Mouse (Mus musculus) kidney, adult 8-10 months (tissue): ENCODE measurements at regions not wholly inside any gene's neighbourhood (a gene's known extent, or its start where the extent isn't known, plus 50 kb on each side); places are given as distances from the start of the nearest gene placed in this dataset.

Source experiments
- DNase-seq, 2 experiments: peaks; one replicate each; pipeline ENCODE4 v3.0.0; 2022

DNA sequence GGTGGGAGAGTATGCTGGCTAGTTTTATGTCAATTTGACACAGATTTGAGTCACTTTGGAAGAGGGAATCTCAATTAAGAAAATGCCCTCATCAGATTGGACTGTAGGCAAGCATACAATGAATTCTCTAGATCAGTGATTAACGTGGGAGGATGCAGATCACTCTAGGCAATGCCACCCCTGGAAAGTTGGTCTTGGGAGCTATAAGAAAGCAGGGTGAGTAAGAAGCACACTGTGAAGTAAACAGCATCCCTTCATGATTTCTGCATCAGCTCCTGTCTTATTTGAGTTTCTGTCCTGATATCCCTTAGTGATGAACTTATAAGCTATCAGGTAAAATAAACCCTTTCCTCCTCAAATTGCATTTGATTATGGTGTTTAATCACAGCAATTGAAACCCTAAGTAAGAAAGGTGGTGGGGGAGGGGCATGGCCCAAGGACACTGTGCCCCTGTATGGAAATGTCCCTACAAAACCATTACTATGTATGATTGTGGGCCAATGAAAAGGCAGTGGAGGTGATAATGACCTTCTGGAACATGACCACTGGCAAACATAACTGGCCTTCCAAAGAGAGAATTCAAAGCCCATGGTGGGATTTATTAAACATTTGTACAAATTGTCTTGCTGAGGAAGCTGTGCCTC lies 640.3 kb upstream of the Vstm2b start:
- peak in 1 of 2 experiments; percentile 12 for DNase-seq

DNA sequence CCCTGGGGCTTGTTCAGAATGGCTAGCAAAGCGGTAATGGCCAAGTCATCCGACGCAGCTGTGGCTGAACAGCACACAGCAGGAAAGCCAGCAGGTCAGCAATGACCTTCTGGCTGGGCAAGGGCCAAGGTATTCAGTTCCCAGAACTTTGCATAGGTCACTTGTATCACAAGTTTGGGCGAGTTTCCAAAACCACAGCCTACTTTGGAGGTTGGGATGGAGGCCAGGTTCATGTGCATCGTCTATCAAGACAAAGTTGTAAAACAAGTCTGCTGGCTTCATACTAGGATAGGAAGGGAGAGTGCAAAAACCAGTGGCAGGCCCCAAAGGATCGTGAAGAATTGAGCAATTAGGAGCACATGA lies 639.8 kb upstream of the Vstm2b start:
- peak; percentile 86 to 92 for DNase-seq

DNA sequence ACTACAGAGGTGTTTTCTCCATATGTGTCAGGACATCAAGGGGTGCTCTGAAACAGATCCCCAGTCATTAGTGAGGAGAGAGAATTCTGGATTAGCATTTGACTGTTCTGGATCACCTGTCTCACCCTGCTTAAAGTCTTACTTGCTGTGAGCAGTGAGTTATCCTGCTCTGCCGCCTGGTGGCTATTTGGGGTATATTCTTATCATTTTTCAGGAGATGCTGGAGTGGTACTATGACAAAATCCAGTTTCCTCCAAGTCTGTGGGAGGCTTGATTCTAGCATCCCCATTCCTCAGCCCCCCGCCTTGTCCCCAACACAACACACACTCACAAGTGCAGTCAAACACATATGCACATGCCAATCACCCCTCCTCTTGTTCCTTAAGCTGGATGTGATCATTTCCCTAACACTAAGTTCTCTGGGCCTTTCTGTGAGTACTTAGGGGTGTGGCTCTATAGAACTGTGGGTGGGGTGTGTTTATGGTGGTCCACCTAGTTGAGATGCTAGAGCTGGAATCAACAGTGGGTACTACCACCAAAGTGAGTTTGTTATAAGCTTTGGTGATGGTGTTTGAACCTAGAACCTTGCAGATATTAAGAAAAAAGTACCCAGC lies 624.6 kb upstream of the Vstm2b start:
- DNase-seq = peak; percentile 59 to 76

DNA sequence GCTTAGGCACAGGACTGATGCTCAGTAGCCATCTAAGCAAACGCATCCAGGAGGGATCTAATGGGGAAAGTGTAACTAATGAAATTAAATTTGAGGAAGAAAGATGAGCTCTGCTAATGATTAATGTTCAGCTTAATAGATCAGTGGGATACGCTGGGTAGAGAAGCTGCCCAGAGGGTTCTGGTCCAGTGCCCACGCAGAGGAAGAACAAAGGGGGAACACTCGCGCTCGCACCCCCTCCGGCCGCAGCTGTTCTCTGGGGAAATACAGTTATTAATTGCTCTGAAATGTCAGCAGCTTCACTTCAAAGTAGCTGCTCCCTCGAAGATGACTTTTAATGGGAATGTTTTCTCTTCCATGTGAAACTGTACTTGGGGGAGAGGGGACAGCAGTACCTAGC lies 623.0 kb upstream of the Vstm2b start:
- no peak for DNase-seq

DNA sequence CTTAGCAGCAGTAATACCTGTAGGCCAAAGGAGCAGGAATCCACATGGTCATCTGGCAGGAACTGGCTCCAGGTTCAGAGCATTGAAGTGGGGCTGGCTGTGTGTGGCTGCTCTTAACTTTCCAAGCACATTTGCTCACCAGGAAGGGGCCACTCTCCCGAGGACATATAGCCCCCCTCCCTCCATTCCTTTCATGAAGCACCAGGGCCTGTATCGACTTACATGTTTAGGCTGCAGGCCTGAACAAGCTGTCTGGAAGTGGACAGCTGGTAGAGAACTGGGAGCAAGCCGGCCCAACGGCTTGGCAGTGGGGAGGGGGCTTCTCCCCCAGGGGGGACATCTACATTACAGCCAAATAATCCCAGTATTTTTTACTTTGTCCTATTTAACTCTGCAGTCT lies 622.5 kb upstream of the Vstm2b start:
- DNase-seq = no peak

DNA sequence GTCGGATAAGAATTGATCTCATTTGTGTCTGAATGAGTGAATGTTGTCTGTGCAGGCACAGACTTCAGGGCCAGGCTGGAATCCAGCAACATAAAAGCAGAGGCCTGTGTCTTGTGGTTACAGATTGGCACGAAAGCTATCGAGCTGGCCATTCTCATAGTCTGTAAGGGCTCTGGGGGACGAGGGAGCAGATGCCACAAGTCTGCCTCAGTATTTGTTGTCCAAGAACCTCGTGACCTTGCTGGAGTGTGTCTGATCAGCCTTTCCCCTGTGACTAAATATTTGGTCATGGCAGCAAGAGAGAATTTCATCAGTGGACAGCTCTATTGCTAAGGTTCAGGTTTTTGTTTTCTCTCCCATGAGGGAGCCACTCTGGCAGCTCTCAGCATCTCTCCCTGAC lies 622.0 kb upstream of the Vstm2b start:
- no peak for DNase-seq

GRCm38 (mm10) chr7:40290166-40290565 lies 608.0 kb upstream of the Vstm2b start:
- DNase-seq = no peak

GRCm38 (mm10) chr7:40310558-40310957 lies 587.6 kb upstream of the Vstm2b start:
- DNase-seq = peak in 1 of 2 experiments; percentile 34

DNA sequence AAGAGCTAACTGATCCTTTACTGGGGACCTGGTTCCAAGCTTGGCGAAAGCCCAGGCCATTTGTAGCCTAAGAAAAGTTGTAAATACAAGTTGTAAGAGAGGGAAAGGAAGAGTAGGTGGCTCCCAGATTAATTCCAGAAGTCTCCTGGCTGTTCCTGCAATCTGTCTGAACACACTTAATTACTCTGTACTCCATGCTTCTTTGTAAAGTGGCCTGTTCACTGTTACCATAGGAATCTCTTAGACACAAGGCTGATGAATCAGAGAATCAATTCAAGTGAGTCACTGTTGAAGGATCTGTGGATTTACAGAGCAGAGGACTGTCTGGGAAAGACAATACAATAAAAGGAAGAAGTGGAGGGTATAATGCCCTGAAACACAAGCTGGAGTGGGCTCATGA lies 577.0 kb upstream of the Vstm2b start:
- DNase-seq = no peak

GRCm38 (mm10) chr7:40325188-40325705 lies 572.9 kb upstream of the Vstm2b start:
- DNase-seq = no peak

- DNase-seq = peak; percentile 48 to 58
These were observed 565.7 kb upstream of the Vstm2b start for GRCm38 (mm10) chr7:40332455-40332854.

DNA sequence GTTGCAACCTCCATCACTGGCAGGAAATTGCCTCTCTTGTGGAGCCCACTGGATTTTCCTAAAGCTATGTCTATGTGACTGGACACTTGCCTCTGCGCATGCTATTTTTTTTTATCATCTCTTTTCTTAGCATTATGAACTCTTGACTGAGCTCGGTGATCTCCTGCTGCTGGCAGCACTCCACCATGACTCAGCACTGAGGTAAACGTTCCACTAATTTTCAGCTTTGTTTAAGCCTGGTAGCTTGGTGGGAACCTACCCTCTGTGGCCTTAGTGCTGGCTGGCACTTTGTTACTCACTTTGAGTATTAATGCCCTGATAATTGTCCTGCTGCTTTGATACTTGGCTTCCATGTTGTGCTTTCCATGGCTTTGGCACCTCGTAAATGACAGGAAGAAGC lies 545.8 kb upstream of the Vstm2b start:
- DNase-seq = peak in 1 of 2 experiments; percentile 3

GRCm38 (mm10) chr7:40362719-40363118 lies 535.4 kb upstream of the Vstm2b start:
- no peak for DNase-seq

DNA sequence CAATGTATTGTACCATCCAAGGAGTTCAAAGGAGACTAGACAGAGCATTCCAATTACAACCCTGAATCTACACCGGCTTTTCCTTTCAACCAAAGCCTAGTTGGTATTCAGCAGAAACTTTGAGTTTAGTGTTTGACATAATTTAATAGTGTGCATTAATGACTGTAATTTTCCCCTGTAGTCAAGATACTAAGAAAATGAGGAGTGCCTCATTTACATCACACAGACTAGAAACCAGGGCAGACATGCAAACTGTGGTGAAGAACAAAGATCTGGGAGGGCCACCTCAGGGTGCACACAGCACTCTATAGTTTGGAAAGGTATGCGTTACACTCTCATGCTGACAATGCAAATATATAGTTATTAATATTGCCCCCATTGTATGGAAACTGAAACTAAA lies 525.4 kb upstream of the Vstm2b start:
- DNase-seq = no peak

DNA sequence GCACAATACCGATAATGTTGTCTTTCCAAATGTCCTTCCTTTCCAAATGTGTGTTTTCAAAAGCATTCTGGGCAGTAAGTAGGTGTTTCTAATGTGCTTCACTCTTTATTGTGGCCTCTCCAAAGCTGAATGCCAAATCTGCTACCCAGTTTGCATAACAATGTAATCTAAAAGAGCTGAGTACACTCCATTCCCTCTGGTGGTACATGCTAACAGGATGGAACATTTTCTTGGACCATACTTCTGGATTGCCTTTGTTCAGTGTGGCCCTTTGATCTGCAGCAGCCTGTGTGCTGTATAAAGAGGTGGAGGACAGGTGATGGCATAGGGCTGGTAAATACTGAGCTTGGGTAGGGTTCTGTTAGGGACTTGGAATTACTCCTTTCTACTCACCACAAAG lies 520.3 kb upstream of the Vstm2b start:
- no peak for DNase-seq

DNA sequence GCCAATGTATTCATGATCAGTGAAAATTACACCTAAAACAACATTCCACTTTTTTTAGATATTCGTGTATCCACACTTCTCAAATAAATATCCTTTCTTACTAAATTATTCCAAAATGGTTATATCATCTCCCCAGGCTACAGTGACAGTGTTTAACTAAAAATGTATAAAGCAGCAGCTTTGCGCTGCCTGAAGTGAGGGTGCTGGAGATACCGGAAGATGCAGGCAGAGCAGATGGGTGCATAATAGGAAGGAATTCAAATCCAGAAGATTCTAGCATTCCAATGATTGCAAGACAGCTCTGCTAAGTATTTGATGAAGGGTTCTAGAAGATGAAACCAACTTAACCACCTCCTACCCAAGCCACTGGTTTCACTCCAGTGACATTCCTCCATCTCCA lies 516.9 kb upstream of the Vstm2b start:
- DNase-seq = no peak

GRCm38 (mm10) chr7:40388152-40388551 lies 510.0 kb upstream of the Vstm2b start:
- DNase-seq = no peak

DNA sequence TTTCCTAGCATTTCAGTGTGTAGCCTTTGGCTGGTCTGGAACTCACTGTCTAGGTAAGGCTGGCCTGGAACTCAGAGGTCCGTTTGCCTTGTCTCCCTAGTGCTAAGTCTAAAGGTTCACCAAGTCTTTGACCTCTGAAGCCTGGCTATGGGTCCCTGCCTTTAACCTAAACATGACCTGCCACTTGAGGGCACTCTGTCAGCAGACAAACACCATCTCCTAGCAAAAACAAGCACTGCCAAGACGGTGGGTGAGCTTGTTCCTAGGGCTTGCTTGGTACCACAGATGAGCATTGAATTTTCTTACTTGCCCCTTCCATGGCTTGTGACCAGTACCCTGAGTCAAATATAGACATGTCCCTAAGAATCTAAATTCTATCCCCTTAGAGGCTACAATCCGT lies 508.3 kb upstream of the Vstm2b start:
- no peak for DNase-seq

GRCm38 (mm10) chr7:40390927-40391326 lies 507.2 kb upstream of the Vstm2b start:
- no peak for DNase-seq

DNA sequence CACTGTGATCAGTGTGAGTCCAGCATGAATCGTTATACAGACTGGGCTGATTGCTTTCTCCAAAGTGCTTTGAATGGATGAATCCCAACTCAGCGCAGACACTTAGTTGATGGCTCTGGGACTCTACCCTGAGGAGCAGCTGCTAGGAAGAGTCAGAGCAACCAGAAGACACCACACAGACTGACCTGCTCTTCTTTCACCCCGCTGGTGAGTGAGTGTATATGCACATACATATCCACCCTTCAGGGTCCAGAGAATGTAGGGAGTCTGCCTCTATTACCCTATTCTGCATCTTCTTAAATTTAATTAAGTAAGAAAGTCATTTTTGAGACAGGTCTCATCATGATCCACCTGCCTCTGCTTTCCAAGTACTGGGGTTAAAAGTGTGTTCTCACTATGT lies 506.5 kb upstream of the Vstm2b start:
- no peak for DNase-seq

DNA sequence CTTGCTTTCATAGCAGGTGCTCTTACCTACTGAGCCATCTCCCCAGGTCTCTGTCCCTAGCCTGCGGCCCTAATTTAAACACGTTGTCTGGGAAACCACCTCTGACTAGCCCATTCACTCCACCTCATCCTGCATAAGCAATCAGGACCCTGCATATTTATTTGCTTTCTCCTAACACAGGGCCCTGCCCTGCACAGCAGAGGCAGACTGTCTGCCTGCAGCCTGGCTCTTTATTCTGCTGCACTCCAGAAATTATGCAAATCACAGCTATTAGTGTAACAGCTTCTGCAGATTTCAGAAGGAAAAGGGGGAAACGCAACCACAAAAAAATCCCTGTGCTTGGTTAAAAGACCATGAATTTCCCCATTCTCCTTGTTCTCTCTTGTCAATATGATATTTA lies 505.9 kb upstream of the Vstm2b start:
- no peak for DNase-seq

GRCm38 (mm10) chr7:40392699-40393098 lies 505.4 kb upstream of the Vstm2b start:
- no peak for DNase-seq

- DNase-seq = no peak
These were observed 499.9 kb upstream of the Vstm2b start for GRCm38 (mm10) chr7:40398266-40398665.

GRCm38 (mm10) chr7:40419332-40419731 lies 478.8 kb upstream of the Vstm2b start:
- no peak for DNase-seq

DNA sequence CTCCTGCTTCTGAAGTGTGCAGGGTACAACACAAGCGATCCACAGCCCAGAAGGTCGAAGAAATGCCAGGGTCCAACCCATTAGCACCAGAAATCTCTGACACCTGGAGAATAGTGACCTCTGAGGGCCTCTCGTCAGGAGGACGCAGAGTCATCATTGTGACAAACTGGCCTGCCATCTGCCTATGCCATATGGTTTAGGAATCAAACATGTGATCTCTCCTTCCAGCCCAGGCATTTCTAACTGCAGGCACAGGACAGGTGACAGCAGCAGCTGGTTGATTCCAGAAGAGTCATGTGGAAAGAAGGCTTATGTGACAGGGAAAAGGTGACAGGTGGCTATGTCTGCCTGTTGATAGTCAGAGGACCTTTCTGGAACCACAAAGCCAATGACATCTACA lies 476.0 kb upstream of the Vstm2b start:
- DNase-seq = no peak
